Mouse (Mus musculus): Measurements from ENCODE around the gene Gm6657.

Gene Gm6657

GRCm38 (mm10) chr12:78193942-78194341 lies at the start of gene Gm6657:
Gm6657 (plus strand) TSS chr12:78194242.
- no peak for DNase-seq (ENCODE audit: low spot score)

- no peak for DNase-seq (ENCODE audit: low spot score)
Observed at GRCm38 (mm10) chr12:78153308-78154002, 40.6 kb upstream of the Gm6657 start.

- DNase-seq (ENCODE audit: low spot score), result no peak
Observed at GRCm38 (mm10) chr12:78170178-78170577, 23.9 kb upstream of the Gm6657 start.

- DNase-seq (ENCODE audit: low spot score), result no peak
Observed at GRCm38 (mm10) chr12:78173945-78174344, 20.1 kb upstream of the Gm6657 start.

- DNase-seq (ENCODE audit: low spot score), result no peak
Observed at GRCm38 (mm10) chr12:78174671-78175070, 19.4 kb upstream of the Gm6657 start.

GRCm38 (mm10) chr12:78181452-78181851 lies 12.6 kb upstream of the Gm6657 start:
- DNase-seq (ENCODE audit: low spot score), result no peak

- no peak for DNase-seq (ENCODE audit: low spot score)
Observed at GRCm38 (mm10) chr12:78195368-78195767, 1.3 kb downstream of the Gm6657 start.

- no peak for DNase-seq (ENCODE audit: low spot score)
Observed at GRCm38 (mm10) chr12:78203646-78204045, 9.6 kb downstream of the Gm6657 start.

- DNase-seq (ENCODE audit: low spot score), result peak; percentile 23
Observed at GRCm38 (mm10) chr12:78205915-78206570, 12.0 kb downstream of the Gm6657 start.

GRCm38 (mm10) chr12:78206571-78206960 lies 12.5 kb downstream of the Gm6657 start:
- DNase-seq (ENCODE audit: low spot score), result no peak

GRCm38 (mm10) chr12:78209856-78210255 lies 15.8 kb downstream of the Gm6657 start:
- no peak for DNase-seq (ENCODE audit: low spot score)

GRCm38 (mm10) chr12:78215490-78215889 lies 21.4 kb downstream of the Gm6657 start:
- no peak for DNase-seq (ENCODE audit: low spot score)

GRCm38 (mm10) chr12:78219191-78219825 lies 25.3 kb downstream of the Gm6657 start:
- DNase-seq (ENCODE audit: low spot score), result no peak

- DNase-seq (ENCODE audit: low spot score), result peak; percentile 89
Observed at GRCm38 (mm10) chr12:78225707-78226518, 31.9 kb downstream of the Gm6657 start, which contains the start of gene Gphn. Gphn (plus strand) TSS chr12:78226379.

GRCm38 (mm10) chr12:78226519-78226875 lies 32.5 kb downstream of the Gm6657 start:
- no peak for DNase-seq (ENCODE audit: low spot score)

GRCm38 (mm10) chr12:78227021-78227932 lies 33.2 kb downstream of the Gm6657 start:
- peak; percentile 66 for DNase-seq (ENCODE audit: low spot score)

GRCm38 (mm10) chr12:78228139-78228538 lies 34.1 kb downstream of the Gm6657 start:
- DNase-seq (ENCODE audit: low spot score), result no peak

- no peak for DNase-seq (ENCODE audit: low spot score)
Observed at GRCm38 (mm10) chr12:78232560-78232959, 38.5 kb downstream of the Gm6657 start.

- DNase-seq (ENCODE audit: low spot score), result no peak
Observed at GRCm38 (mm10) chr12:78248366-78248765, 54.3 kb downstream of the Gm6657 start.

GRCm38 (mm10) chr12:78249151-78249550 lies 55.1 kb downstream of the Gm6657 start:
- no peak for DNase-seq (ENCODE audit: low spot score)

All from yolk sac, embryonic 10.5 days (tissue).